Mouse (Mus musculus) stomach, postnatal 0 days (tissue): Measurements from ENCODE around the gene Syce2.

Experiments used
- CTCF ChIP-seq: IDR thresholded peaks from 2 replicates; pipeline ENCODE4 v1.5.1; 2016; ENCODE audit warnings: antibody characterized with exemption, low read depth, mild to moderate bottlenecking, moderate library complexity
- EP300 ChIP-seq: optimal IDR thresholded peaks from 2 replicates; pipeline ENCODE3; 2016; ENCODE audit warnings: antibody characterized with exemption

DNA sequence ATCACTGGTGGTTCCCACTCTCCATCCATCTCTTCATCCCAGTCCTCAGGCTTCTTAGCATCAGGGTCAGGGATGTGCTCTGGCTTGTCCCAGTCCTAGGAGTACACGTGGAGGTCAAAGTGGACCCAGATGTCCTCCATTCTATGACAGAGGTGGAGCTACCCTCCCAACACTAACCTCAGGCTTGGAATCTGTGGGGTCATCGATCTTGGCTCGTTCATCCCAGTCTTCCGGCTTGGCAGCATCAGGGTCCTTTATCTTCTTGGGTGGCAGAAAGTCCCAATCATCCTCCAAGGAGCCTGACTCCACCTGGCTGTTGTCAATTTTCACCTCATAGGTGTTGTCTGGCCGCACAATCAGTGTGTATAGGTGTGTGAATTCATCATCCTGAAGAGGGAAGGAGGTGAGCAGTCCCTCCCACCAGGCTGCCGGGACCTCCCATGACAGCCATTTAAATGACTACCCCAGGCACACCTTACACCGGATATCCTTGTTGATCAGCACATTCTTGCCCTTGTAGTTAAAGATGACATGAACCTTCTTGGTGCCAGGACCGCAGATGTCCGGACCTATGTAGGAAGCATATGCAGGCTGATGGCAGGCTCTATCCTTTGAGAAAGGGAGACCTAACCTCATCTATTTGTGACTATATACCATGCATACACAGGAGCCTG is 27.4 kb upstream of the Syce2 start:
- TF ChIP-seq CTCF = no peak
- TF ChIP-seq EP300 = no peak
